Mouse (Mus musculus) kidney, adult 8-10 months (tissue): ENCODE measurements around the gene Nrg4.

Experiments
- DNase-seq, 2 experiments: peaks; one replicate each; pipeline ENCODE4 v3.0.0; 2022

Nrg4 gene

DNA sequence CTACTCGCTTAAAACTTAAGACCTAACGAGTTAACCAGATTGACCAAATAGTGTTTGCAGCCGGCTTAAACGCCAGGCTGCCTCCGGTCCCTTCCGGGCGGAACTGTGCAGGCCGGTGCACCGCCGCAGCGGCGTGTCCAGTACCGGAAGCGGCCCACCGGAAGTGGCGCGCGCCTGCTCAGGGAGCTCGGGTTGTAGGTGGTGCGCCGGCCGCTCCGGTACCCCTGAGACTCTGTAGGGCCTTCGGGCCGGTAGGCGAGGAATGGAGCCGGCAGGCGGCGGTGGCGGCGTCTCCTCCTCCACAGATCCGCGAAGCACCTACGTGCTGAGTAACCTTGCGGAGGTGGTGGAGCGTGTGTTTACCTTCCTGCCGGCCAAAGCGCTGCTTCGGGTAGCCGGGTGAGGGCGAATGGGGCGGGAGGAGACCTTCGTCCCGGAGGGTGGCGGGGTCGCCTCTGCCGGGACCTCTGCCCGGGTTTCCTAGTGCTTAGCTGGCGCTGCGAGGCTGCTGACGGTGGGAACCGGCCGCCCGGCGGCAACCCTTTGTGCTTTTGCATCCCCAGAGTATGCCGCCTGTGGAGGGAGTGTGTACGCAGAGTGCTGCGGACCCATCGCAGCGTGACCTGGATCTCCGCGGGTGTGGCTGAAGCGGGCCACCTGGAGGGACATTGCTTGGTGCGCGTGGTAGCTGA, 117.7 kb downstream of the Nrg4 start, which contains the start of gene Fbxo22:
Gene Fbxo22, plus strand, starts transcription at position 136 of the 692 bp plus-strand sequence.
- DNase-seq: peak; percentile 74 to 85

DNA sequence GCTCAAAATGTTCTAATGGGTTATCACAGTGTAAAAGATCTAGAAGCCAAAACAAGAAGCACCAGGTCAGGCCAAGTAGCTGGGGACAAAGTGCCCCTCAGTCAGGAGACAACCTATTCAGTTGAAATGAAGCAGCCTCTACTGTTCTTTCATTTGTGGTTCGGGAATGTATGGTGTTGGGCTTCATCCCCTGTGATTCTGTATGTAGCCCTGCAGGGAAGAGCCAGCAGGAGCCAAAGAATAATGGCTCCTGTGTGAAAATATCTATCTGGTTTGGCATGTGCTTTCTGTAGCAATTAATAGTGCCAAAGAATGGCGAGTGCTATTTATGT, 118.2 kb downstream of the Nrg4 start:
- DNase-seq: no peak

DNA sequence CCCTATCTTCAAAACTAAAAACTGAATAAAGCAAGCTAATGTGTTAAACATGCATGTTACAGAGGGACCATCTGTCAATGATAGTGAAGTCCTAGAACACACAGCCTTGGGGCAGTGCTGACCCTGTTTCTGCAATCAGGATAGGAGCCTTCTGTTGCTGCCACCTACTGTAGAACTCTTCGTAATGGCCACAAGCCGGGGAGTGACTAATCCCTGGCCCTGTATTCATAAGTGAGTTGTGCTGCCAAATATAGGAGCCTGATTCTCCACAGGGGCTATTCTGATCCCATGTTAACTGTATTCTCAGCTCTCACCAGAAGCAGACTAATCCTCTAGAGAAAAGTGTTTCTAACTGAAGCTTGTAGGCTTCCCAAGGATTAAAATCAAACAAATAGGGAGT, 127.3 kb downstream of the Nrg4 start:
- DNase-seq: no peak

DNA sequence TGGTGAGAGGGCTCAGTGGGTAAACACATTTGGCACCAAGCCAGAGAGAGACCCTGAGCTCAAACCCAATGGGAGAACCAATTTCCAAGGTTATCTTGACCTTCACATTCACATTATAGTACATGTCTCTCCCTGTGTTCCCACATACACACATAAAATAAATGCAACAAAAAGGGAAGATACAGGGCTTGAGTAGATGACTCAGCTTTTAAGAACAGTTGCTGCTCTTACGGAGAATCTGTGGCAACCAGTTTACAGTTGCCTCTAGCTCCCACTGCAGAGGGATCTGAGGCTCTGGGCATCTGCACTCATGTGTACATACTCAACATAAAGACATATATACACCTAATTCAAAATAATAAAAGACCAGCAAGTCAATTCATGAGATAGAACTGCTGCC, 128.4 kb downstream of the Nrg4 start:
- no peak for DNase-seq

DNA sequence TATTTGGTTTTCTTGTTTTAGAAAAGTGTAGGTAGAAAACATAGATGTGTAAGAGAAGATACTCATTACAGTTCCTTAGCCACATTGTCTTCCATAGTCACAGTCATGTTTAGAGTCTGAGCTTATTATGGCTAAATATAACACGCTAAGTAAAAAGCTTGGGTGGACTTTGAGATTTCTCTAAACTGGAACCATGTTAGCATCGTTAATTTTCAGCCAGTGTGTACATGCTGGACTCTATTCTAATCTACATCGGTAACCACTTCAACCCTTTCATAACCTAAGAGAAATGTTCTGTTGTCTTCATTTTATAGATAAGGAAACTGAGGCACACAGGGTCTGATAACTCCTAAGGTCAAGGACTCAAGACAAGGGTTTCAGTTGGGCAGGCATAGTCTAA, 130.8 kb downstream of the Nrg4 start:
- DNase-seq: peak in 1 of 2 experiments; percentile 30

DNA sequence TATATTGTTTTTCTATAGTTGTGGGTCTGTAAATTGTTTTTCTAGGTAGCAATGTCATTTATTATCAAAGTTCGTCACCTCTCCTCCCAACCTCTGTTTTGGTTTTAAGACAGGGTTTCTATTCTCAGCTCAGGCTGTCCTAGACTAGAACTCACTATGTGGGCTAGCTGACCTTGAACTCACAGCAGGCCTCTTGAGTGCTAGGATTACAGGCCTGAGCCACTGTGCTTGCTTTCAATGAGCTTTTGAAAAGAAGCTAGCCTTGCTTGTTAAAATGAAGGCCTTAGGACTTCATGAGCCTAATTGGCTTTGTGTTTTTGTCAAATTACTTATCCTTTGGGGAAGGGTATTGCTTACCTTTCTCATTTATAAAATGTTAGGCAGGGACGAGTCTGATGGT, 152.4 kb downstream of the Nrg4 start:
- no peak for DNase-seq

DNA sequence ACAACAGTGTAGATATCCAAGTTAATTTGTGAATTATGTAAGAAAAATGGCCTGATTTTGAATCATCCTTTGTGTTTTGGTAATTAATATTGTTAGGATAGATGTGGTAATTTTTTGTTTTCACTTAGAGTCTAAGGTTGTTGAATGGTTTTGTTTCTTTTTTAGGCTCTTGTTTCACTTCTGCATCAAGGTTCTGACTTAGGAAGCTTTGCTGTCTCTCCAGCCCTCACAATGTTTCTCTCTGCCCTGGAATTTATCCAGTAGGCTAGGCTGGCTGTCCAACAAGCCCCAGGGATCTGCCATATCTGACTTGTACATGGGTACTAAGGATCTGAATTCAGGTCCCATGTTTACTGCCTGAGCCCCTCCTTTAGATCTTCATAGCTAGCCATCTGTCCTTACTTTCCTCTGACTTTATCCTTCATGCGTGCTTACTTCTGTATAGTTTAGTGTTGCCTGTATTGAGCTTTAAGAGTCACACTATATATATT, 154.4 kb downstream of the Nrg4 start:
- DNase-seq: no peak

DNA sequence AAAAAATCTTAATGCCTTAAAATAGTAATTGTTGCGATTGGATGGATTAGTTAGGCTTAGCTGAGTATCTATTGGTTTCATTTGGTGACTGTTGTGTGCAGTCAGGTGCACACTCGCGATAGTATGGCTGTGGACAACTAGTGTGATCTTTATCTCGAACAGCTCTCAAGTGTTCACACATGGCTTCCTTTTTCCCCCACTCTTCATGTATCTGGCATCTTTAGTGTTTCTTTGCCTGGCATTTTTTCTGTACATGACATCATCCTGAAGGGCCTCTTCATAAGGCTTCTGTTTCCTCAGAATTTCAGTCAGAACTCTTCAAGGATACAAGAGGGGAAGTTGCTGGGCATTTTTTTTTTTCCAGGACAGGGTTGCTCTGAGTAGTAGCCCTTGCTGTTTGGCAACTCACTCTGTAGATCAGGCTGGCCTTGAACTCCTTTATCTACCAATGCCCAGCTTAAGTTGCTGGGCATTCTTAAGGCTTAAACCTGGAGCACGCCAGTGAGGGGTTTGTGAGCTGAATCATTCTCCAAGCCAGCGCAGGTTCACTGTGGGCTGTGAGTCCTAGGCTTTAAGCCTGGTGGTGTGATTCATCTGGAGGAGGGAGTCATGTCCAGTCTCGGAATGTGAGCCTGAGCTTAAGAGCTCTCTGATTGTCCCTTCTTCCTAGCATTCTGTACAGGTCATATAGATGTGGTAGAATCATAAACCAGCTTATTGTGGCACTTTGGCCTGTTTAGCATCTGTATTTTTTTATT, 155.8 kb downstream of the Nrg4 start:
- DNase-seq: no peak
